Mouse (Mus musculus) thymus, postnatal 4 days (tissue): ENCODE data around the gene Grb2.

Source experiments
- DNase-seq: peaks from one replicate; pipeline ENCODE4 v3.0.0; 2021

Gene Grb2

DNA sequence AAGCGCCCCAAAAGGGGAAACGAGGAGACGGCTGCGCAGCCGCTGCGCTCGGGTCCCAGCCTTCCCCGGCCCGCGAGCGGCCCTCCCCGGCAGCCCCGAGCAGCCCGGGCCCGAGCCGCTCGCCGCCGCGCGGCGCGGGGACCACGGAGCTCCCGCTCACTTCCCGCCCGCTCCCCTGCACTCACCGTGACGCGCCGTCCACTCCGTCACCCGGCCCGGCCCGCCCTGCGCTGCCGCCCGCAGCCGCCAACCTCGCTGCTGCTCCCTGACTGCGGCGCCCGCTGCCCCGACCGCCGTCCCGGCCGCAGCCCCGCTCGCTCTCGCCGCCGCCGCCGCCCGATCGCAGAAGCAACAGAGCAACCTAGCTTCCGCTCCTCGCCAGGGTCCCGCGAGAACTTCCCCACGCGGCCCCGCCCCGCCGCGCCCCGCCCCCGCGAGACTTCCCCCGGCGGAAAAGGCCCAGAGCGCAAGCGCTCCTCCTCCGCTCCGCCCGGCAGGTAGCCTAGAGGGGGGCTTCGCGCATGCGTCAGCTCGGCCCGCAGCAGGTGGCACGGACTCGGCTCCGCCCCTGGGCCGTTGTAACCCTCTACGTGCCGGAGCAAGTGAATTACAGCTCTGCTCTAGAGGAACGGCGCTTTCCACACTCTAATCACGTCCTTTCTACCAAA lies at the start of gene Grb2:
Gene Grb2 (minus strand): TSS at position 389 of the 668 bp plus-strand sequence.
- DNase-seq, result peak; percentile 99

DNA sequence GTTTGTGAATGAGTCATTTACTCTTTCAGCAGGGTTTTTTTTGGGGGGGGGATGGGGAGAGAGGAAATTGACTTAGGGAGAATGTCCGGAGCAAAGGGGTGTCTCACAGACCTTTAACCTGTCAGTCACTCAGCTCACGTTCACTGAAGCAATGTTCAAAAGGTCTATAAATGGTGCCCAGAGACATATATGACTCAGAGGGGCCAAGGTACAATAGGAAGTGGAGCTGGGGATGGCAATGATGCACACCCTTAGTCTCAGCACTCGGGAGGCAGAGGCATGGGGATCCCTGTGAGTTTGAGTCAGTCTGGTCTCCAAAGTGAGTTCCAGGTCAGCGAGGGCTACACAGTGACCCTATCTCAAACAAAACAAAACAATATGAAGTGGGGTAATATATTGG lies 45.1 kb upstream of the Grb2 start:
- DNase-seq, result no peak

DNA sequence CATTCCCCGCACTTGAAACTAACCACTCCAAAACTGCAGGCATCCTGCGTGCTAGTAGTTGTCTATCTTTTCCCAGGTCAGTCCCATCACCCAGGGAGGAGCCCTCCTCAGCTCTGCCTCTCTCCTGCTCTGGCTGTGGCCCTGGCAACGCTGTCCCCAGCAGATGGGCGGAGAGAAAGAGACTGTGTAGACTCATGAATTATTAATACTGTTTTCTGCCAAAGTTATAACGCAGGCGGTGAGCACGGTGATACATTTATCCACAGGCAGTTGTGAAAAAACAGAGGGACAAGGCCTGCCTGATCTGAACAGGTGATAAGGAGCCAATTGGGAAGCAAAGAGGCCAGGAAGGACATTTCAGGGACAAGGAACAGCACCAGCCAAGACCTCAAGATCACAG lies 44.3 kb upstream of the Grb2 start:
- no peak for DNase-seq

DNA sequence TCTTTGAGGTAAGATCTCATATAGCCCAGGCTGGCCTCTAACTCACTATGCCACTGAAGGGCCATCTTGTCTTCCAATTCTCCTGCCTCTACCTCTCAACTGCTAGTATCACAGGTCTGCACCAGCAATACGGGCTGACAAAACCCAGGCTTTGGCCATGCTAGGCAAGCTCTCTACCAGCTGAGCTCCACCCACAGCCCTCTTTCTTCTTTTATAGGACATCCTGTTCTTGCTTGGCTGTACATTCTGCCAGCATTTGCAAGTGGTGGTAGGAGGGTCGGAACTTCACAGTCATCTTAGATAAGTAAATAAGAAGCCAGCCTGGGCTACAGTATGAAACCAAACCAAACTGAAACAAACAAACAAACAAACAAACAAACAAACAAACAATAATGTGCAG lies 43.3 kb upstream of the Grb2 start:
- peak; percentile 45 for DNase-seq

DNA sequence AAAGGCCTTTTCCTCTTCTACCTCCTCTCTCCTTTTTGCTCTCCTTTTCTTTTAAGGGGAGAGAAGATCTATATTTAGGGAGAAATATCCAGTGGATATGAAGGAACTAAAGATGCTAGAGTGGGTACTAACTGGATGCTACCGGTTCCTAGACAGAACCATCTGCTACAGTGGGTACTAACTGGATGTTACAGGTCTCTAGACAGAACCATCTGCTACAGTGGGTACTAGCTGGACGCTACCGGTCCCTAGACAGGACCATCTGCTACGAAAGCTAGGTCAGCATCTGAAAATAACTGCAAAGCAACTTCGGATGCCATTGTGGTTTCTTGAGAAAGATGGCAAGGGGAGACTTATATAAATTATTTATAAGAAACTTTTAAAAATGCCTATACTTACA lies 41.4 kb upstream of the Grb2 start:
- no peak for DNase-seq

DNA sequence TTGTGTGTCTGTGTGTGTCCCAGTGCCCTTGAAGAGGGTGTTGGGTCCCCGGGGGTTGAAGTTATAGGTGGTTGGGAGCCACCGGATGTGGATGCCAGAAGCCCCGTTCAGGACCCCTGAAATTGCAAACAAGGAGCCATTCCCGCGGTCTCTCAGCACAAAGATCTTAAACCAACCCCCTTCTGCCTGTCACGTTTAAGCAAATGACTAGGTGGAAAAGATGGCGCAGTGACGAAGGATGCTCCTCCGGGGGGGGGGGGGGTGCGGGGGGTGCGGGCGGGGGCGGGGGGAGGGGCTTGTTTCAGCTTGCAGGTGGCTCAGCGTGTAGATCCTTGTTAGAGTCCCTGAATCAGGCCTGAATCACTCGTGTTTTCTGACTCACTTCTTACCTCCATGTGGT lies 39.0 kb upstream of the Grb2 start:
- peak; percentile 40 for DNase-seq

DNA sequence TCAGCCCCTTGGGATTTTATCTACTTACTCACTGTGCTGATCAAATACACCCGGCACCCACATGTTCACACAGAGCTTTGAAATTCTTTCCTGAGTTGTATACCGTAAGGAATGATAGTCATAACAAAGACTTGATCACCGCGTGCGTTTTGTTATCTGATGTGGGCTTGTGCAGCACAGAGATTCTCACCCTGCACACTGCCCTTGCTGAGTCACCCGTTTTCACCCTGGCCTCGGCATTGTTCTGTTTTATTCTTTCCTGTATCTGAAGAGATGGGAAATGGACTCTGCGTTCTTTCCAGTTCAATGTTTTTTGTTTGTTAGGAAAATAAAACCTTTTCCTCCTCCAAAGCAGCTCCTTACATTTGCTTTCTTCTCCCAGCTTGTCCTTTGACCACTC lies 38.4 kb upstream of the Grb2 start:
- DNase-seq, result peak; percentile 34

DNA sequence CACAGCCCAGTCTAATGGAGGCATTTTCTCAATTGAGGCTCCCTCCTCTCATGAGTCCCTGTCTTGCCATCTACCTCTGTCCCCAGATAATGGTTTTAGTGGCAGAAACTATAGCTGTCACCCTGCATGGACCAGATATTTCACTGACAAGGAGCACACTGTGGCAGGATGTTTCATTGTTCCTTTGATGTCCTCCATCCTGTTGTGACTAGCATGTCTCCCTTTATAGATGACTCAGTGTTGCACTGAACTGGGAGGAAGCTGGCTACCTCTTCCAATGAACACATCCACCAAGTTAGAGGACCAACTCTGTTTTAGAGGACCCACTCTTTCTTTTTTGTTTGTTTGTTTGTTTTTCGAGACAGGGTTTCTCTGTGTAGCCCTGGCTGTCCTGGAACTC lies 37.7 kb upstream of the Grb2 start:
- DNase-seq, result no peak

DNA sequence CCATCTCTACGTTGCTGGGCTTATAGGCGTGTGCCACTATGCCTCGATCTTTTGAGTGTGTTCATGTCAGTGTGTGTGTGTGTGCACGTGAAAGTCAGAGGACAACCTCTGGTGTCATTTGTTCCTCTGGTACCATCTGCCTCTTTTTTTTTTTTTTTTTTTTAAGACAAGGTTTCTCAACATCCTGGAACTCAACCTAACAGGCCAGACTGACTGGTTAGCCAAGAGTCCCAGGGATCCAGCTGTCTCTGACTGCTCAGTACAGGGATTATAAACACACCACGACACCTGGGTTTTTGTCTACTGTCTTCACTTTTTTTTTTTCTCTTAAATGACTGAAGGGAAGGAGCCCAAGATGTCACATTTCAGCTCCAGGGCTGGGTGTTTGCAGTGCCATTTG lies 36.0 kb upstream of the Grb2 start:
- DNase-seq, result no peak

DNA sequence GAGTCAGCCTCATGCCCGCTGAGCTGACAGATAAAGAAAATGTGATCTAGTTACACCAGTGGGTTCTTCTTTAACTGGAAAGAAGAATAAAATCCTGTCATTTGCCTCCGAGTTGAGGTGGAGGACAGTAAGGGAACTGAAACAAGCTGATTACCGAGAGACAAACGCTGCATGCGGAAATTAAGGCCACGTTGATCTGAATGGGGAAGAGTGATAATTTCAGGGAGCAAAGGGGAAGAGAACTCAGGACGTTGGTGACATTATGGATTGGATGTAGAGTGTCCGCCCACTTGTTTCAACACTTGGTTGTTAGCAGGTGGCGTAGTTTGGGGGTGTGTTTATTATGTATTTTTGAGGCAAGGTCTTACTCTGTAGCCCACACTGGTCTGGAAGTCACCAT lies 34.5 kb upstream of the Grb2 start:
- DNase-seq, result no peak

DNA sequence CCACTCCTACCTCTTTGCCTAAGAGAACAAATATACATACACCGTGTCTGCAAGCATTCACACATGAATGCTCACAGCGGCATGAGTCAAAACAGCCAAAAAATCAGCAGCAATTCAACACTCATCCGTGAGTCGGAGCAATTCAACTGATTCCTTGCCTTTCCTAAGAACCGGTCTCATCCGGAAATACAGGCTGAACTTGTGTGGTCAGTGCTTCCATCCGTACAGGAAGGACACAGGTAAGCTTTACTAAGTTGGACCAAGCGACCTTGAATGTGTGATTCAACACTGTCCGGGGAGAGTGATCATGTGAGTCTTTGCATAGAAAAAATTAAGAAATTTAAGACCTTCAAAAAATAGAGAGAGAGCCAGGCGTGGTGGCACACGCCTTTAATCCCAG lies 32.7 kb upstream of the Grb2 start:
- no peak for DNase-seq

DNA sequence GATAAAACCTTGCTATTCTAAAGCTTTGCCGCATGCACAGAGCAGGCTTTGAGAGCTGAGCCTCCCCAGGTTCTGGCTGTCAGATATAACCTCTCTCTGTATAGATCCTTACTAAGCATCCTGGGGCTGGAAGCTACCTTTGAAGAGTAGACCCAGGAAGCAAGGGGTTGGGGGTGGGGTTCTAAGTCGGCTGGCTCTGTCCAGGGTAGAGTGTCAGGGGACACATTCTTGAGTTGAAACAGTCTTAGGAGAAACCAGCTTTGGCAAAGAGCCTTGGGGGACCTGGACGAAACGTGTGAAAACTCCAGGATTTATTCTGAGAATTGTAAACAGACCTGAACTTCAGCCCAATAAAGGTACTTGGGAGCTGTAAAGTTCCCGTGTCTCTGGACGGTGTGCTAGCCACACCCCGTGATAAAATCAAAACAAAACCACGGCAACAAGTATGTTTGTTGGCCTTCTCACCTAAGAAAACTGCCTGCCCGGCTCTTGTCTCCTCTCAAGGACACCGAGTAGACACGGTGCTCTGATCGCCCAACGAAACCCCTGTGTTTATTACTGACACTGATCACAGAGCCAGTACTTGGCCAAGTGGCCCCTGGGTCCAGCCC lies 30.0 kb upstream of the Grb2 start:
- no peak for DNase-seq

DNA sequence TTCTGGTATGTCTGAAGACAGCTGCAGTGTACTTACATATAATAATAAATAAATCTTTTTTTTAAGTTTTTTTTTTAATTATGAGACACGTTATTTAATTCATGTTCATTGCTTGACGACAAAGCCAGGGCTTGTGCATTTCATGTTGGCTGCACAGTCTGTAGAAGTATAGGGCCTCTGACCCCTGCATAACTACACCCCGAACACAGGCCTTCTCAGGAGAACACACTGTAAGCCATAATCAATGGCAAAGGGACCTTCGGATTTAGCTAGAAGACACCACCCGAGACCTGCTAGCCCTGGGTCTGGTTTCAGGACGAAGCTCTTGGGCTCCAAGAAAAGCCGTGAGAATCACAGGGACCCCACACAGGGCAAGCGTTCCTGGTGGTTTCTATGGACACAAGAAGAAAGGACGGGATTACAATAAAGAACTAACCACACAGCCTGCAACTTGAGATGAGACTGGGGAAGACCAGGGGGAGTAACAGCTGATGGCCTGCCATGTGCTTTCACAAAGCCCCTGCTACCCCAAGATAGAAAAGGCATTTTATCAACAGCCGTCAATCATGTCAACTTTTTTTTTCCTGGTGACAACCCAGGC lies 29.3 kb upstream of the Grb2 start:
- DNase-seq, result no peak

DNA sequence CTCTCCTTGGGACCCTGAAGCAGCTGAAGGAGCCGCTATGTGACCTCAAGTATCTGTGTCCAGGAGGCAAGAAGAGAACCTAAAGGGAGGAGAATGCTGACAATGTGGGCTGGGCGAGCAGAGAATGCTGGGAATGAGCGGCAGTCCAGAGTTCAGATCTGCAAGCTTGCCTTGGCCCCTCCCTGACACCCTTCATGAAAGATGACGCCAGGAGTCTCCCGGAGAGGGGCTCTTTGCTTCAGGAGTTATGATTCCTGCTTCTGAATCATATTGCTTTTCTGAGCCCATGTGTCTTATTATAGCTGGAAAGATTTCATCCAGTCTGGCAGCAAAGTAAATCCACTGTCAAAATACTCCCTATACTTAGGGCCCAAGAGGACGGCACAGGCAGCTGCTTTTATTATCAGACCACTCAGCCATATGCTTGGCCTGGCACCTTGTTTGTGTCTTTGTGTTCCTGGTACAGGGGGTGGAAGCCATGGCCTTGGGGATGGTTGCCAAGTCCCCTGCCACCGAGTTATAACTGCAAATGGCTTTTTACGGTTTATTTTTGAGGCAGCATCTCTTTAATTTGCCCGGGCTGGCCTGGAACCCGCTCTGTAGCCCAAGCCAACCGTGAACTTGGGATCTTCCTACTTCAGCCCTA lies 25.8 kb upstream of the Grb2 start:
- no peak for DNase-seq

DNA sequence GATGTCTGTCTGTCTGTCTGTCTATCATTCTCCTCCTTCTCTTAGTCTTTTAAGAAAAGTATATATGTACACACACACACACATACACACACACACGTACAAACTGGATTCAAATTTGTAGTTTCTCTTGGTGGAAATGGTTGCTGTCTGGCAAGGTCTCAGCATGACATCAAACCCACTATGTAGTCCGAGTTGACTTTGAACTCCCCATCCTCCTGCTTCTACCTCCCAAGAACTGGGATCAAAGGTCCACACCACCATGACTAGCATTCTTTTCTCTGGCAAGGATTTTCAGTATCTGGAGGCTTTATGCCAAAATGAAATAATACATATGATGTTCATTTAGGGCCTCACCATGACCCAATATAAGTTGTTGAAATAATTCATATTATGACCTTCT lies 14.8 kb upstream of the Grb2 start:
- no peak for DNase-seq

DNA sequence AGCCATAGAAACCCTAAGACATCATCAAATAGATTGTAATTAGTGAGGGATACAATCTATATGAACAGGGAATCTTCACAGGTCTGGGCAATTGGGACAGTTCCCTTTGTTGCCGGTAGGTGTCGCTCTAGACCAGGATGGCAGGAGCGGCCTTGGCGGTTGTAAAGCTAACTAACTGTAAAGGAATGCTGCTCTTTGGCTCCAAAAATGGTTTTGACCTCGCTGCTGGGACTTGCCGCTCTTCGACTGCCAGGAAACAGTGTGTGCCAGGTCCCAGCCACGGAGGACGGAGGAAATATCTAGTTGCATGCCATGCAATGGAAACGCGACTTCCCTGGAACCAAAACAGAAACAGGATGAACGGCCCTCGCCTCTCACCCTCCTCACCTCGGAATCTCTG lies 14.2 kb upstream of the Grb2 start:
- DNase-seq, result peak; percentile 87

DNA sequence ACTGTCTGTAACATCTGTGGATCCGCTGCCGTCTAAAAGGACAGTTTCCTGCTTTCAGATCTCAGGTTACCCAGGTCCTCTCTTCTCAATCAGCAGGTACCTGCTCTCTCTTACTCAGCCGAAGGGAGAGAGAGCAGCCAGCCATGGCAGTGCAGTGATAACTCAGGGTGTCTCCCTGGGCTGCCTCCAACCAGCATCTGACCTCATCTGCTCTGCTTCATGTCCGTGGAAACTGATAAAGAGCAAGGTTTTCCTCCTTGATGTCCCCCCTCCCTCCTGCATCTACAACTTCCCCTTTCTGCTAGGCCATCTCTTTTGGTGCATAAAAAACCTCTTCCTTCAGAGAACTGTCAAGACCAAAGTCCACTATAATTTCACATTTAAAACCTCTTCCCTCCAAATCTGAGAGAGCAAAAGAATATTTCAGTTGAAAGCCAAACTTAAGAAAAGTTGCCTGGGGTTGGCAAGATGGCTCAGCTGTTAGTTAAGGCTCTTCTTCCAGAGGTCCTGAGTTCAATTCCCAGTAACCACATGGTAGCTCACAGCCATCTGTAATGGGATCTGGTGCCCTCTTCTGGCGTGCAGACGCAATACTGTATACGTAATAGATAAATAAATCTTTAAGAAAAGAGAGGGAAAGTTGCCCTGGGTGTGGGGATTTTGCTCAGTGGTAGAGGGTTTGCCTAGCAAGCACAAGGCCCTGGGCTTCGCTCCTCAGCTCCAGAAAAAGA lies 9.4 kb upstream of the Grb2 start:
- DNase-seq, result peak; percentile 78

DNA sequence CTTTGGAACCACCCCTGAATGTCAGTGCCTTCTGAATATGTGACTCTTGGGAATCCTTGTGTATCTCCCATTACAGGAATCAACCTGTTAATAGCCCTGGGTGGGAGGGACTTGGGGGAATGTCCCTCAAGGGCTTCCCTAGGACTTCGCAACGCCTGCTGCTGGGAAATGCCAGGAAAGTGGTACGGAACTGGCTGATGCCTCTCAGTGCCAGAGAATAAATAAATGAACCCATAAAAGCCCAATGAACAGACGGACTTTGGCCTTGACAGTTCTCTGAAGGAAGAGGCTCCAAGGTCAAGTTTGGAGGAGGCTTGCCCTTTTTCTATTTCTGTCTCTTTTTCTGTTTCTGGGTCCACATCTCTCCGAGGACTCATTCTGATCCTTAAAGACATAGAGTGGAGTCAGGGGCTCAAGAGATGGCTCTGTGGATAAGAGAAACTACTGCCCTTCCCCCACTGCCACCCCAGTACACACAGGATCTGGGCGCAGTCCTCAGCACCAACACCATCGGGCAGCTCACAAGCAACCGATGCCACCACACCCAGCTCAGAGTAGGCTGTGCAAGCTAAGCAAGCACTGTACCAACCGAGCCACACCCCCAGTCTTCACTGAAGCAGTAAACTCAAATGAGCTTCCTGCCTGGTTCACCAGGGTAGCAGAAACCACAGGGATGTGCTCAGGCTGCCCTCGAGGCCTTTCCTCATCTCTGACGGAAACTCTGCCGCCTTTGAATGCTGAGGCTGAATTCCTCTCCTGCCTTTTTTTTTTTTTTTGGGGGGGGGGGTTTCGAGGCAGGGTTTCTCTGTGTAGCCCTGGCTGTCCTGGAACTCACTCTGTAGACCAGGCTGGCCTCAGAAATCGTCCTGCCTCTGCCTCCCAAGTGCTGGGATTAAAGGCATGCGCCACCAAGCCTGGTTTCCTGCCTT lies 8.3 kb upstream of the Grb2 start:
- DNase-seq, result peak; percentile 38

DNA sequence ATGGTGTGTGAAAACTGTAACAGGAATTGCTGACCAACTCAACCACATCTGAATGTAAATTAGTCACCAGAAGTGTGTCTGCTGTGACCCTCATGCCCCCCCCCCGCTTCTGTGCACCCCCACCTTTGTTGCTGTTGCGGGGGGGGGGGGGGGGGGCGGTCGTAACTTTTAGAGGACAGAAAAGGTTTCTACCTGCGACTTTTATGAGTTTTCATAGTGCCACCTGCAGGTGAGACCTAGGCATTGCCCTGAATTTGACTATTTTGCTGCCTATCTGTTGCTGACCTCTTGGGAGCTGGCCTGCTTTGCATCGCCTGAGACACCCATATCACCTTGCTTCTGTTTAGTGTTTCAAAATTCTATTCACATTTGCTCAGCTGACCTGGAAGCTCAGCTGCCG lies 6.1 kb upstream of the Grb2 start:
- peak; percentile 67 for DNase-seq

DNA sequence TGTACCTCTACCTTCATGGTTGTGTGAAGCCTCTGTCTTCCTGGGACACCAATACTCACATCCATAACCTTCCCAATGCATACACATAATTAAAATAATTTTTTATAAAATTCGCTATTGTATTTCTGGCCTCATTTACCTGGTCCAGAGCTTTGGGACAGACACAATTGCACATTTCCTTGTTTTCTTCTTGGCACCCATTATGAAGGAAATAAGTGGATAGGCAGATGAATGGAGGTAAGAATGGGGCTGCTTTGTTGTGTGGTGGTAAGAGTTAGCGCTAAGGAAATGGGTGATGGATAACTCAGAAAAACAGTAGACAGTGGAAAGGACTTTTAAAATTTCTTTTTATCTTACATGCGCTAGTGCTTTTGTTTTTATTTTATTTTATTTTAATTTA lies 5.0 kb upstream of the Grb2 start:
- DNase-seq, result no peak

DNA sequence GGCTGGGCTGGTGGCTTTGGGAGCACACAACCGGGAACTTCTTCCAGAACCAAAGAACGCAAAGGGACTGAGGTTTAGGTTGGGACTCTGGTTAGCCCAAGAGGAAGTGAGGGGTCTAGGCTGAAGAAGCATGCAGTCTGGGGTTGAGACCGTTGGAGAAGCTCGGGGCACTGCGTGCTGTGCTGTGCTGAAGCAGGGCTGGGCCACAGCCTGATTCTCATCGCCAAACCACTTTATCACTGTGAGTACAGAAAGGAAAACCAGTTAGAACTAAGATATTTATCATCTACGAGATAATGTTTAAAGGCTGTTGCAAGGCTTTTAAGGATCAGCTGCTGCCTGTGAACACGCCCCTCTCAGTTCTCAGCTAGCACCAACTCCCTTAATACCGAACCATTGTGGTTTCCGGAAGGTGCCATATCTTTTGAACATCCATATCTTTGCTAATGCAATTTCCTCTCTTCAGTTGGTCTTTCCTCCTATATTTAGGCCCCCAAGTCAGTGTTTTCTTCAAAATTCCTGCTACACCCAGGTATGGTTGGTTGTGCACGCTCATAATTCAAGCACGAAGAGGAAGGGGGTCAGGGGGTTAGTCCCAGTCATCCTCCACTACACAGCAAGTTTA lies 4.4 kb upstream of the Grb2 start:
- DNase-seq, result peak; percentile 43

DNA sequence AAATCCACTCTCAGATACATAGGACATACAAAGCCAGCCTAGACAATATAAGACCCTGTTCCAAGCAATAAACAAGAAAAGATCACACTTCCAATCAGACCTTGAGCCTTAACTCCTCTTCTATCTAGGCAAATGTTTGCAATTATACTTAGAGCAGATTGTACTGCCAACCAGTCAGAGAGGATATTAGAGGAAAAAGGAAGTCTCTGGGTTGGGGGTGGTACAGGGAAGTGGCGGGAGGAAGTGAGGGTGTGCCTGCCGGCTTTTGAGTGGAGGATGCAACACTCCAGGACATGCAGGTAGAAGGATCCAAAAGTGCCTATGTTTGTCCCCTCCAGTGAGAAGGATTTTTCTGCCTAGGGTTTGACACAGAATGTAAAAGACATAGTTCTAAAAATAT lies 3.9 kb upstream of the Grb2 start:
- peak; percentile 46 for DNase-seq
